Mouse (Mus musculus): ENCODE results near the gene Mob1a.

GRCm38 (mm10) chr6:83280256-83280955, 45.4 kb upstream of the Mob1a start:
- TF ChIP-seq CTCF (IDR thresholded peaks at IDR 0.05; ENCODE audit: control insufficient read depth, insufficient read depth, insufficient read length) = no peak
- TF ChIP-seq USF1 (IDR thresholded peaks at IDR 0.05; ENCODE audit: low read depth) = no peak
- TF ChIP-seq CEBPB (IDR thresholded peaks at IDR 0.05; ENCODE audit: low read depth) = no peak
- TF ChIP-seq MAX (IDR thresholded peaks at IDR 0.05) = peak; percentile 42
- TF ChIP-seq MYOG (IDR thresholded peaks at IDR 0.05; ENCODE audit: control insufficient read depth, extremely low read depth, insufficient read length) = no peak
- TF ChIP-seq MYOD1 (IDR thresholded peaks at IDR 0.05; ENCODE audit: control insufficient read depth, insufficient read length, low read depth) = no peak
- TF ChIP-seq FOSL1 (IDR thresholded peaks at IDR 0.05; ENCODE audit: insufficient read depth, low read length, poor library complexity, severe bottlenecking) = no peak

All from C2C12 (cell line).